Mouse (Mus musculus) adipocyte (in vitro differentiated cells): ENCODE data around the gene Spata16.

Source experiments
- DNase-seq: peaks from one replicate; pipeline ENCODE4 v3.0.0-alpha.2; 2016; ENCODE audit warnings: low spot score

Gene Spata16

DNA sequence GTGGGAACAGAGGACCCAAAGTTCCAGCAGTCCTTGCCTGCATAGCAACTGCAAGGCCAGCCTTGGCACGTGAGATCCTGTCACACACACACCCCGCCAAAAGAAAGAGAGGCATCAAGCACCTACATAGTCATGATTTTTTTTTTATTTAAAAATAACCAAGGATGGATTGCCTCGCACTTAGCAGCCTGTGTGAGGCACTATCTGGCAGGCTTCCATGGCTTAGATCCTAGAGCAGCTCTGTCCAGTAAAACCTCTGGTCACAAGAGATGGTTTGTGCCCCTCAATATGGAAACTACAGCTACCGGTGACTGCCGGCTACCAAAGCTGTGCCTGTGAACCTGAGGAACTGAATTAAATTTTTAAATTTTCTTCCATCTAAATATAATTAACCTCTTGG is 195.5 kb downstream of the Spata16 start:
- no peak for DNase-seq

DNA sequence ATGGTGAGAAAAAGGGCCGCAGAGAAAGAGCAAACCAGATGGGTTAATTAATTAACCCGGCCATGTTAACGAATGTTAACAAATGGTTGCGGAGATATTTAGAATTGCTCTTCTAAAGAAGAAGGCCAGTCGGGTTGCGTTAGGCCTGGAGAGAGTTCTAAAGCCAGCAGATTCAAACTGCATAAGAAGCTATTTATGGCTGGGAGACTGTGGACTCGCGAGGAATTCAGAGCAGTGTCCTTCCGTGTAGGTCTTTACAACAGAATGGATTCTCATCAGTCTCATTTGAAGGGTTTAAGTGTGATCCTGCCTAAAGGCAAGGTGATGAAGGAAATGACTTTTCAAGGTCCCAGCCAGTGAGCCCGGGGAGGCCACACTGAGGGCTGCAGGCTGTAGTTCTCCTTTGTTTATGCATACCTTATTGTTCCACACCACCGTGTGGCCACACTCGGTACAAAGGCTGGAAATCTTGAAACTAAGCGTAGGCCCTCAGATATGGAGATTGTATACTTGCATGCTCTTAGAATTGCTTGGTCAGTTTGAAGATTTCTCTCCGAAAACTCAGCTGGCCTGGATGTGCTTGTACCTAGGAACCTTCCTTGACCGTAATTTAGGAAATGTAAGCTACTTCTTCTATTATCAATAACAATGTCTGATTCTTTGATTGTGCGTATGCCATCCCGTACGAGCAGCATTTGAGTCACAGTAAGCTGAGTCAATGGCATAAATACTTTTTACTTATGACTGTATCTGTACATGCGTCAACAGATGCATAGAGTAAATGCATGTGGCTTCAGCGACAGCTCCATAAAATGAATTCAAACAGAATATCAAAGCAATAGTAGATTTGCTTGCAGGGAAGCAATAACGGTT is 197.0 kb downstream of the Spata16 start:
- DNase-seq: no peak

DNA sequence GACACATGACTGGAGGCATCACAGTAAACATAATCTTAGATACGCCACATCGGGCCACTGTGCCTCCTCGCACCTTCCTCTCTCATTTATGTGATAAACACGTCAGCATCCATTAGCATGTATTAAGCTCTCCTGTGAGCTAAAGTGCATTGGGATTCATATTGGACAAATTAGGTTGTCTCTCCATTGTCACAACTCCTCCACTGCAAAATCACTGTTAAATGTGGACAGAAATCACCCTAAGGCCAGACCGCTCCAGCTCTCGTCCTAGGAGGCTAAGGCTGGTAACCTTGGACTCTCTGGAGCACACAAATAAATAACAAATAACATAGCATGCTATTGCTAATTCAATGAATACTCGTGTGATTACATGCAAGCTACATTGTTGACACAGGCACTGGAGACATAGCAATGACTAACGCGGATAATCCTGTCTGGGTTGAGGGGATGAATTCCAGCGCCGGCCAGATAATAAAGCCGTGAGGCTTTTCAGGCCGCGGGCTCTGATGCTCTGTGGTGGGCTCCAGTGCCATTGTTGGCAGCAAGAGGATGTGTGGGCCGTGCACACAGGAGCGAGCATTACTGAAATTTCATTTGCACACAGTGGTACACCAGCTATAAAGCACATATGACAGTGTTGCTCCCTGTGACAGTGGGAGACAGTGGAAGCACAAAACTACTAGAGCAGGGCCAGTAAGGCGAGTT is 197.8 kb downstream of the Spata16 start:
- DNase-seq: no peak

DNA sequence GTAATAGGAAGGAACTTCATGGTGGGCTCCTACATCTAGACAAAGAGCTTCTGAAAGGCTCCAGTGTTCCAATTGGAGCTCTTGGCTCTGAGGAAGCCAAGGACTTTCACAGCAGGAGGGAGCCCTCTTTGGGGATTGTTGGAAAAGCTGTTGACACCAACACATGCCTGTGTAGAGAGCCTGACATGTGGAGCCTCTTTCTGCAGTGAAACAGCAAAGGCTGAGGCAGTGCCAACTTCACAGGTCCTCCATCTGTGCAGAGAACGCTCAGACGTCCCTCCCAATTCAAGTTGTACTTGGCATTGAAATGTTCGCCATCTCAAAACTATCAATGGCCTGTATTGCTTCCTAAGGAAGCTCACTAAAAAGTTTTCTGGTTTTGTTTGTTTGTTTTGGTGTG is 207.6 kb downstream of the Spata16 start:
- DNase-seq: no peak

DNA sequence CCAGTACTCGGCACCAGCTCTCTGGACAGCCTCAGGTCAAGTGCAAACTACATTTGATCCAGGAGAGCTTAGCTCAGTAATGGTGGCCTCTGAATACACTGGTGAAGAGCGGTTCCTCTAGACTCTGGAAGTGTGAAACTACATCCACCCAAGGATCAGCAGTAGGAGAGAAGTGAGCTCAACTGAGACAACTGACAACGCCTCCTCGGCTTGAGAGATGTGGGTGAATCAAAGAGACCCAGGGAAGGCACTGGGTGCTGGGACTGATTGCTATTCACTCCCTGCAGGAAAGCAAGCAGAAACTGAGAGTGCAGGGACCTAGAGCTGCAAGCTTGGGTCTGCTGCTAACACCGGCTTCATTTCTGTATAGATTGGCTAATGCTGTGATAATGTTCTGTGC is 210.5 kb downstream of the Spata16 start:
- DNase-seq: no peak

DNA sequence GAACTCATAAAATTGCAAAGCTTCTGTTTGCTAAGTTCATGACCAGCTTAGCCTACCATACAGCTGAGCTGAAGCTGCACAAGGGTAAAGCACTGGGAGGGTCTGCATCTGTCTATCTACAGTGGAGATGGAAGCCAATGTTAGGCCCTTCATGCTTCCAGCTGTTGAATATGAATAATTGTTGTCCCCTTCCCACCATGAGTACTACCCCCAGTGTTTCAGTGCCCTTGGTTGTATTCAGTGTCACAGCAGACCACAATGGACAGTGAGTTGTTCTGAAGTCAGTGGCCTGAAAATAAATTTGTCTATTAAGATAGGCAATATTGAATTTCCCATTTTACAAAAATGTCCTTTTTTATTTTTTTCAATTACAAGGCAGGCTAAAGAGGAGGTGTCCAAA is 212.8 kb downstream of the Spata16 start:
- no peak for DNase-seq

DNA sequence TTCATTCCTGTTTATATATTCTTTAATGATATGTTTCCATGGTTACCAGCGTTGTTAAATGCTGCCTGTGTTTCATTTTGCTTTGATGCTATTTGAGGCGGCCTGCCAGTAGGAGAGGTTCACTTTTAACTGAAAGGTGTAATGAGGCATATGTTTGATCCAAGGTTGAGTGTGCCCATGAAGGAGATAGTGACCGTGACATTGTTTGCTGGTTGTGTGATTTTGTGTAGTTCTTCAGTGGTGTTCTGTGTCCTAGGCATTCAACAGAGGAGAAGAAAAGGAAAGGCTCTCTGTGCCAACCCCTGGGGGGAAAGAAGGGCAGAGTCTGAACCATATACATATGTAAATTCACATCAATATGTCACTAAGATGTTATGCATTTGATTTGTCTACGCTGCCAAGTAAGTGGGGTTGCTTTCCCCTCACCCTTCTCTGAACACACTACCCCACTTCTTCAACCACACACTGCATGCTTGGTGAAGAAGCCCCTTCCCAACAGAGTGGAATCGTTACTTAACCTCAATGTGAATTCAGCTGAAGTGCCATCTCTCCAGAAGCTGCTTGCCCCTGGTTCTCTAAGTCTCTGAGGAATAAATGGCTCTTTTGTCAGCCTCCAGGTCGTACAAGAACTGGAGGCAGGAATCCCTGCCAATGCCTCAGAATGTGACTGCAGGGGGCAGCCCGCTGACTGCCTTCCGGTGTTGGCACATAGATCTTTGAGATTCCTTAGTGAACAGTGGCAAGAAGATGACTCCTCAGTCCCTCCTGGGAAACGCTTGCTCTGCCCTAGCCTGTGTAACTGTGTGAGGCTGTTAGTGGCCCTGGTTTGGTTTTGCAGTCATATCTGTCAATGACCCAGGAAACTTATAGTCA is 213.5 kb downstream of the Spata16 start:
- no peak for DNase-seq

DNA sequence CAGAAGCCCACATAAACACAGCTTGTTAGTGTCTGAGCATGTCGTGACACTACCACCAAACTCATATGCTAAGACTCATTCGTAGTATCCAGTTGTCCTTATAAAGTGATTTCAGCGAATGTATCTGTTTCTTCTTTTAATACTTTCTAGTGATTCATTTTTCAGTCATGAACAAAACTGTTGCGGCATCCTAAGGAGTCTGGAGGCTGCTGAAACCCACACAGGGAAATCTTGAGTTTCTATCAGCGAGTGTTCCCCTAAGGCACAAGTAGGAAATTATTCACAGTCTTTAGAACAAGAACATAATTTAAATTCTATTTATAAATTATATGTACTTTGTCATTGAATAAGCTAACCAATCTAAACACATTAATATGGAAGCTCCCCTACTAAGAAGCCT is 216.1 kb downstream of the Spata16 start:
- DNase-seq: no peak

DNA sequence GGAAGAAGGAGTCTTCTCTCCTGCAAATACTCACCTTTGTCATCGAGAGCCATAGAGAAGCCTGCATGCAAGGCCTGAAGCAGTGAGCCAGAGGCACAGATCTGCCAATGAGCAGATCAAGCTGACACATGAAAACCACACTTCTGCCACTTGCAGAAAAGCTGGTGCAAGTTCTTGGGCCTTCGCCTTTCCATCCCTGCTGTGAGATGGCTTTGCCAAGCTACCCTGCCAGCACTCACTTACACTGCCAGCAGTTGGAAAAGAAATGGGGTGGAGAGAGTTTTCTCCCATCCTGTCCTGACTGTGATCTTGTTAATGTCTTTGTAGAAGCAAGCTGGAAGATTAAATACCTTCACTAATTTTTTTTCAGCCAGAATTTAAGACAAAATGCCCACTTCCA is 237.3 kb downstream of the Spata16 start:
- DNase-seq: no peak

DNA sequence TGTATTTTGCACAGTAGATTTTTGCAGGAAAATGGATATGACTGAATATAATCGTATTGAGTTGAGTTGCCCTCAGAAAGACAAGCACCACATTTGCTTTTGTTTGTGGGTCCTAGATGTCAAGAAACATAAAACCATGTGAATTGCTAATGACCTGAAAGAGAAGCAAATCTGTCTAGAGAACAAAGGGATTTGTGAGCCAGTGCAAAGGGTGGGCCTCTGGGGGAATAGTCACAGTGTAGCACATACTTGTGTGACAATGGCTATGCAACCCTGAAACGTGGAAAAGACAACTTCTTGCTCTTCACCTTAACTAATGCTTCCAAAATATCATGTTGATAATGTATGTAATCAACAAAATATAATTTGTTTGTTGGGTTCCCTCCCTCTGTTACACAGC is 239.9 kb downstream of the Spata16 start:
- no peak for DNase-seq

DNA sequence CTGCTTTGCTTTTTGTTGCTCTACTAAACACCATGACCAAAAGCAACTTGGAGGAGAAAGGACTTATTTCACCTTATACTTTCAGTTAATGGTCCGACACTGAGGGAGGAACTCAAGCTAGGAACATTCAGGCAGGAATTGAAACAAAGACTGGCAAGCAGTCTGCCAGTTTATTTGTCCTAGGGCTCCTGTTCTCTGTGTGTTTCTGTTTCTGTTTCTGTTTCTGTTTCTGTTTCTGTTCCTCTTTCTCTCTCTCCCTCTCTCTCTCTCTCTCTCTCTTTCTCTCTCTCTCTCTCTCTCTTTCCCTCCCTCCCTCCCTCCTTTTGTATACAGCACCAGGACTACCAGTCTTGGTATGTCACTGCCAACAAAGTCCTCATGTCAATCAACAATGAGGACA is 279.2 kb downstream of the Spata16 start:
- DNase-seq: no peak

DNA sequence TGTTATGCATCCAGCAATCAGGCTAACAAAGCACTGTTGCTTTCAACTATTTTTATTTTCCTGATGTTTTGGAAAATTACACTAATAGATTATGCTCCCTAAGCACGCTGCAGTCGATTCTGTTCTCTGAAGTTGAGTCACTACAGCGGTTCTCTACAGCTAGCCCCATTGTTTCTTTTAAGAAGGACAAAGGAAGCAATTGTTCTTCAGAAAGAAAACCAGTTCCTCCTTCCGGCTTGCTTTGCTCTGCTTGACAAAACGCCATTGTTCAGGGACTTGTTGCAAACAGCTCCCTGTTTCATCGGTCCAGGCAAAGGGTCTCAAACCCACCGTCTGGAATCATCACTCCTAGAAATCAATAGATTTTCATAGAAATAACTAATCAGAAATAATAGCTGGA is 283.6 kb downstream of the Spata16 start:
- no peak for DNase-seq

DNA sequence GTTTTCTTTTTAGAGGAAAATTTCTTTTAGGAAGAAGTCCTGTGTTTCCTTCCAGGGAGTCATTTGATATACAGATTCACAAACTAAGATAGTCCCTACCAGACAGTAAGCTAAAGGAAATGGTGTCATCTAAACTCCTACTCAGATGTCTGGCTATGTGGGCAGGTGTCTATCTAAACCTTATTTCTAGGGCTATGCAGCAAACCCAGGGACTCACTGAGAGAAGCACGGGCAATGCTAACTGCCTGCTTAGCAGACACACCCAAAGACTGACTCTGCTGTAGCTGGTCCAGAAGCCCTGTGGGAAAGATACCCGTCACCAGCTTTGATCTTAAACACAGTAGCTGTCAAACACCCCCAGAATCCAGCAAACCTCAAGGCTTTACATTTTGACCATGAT is 284.2 kb downstream of the Spata16 start:
- no peak for DNase-seq

DNA sequence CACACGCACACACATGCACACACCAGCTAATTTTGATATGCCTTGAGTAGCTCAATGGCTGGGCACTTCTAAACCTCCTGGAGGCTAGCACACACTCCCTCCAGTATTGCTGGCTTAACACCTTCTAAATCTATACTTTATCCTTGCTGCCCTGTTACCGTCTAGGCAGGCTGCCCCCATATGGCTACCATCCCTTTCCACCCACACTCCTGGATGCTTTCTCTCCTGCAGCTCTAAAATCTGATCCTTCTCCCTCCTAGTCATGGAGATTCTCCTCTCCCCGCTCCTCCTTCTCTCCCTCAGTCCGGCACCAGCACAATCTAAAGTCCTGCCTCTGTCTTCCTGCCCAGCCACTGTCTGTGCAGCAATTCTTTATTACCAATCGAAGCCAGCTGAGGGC is 286.0 kb downstream of the Spata16 start:
- DNase-seq: no peak

DNA sequence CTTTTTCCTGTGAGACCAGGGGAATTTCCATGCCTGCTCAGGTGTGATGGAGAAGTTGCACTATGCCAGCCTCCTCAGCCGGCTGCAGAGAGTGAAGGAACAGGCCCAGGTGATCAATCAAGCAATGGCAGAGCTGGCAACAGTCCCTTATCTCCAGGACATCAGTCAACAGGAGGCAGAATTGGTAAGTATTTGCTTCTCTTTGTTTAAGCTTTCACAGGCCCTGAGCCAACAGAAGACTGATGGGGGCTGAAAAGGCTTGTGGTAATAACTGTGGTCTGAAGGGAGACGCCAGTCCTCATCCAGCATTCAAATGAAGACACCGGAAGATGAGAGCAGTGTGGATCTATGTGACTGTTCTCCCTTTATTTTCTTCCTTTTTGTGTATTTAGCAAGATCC is 286.8 kb downstream of the Spata16 start:
- DNase-seq: no peak

DNA sequence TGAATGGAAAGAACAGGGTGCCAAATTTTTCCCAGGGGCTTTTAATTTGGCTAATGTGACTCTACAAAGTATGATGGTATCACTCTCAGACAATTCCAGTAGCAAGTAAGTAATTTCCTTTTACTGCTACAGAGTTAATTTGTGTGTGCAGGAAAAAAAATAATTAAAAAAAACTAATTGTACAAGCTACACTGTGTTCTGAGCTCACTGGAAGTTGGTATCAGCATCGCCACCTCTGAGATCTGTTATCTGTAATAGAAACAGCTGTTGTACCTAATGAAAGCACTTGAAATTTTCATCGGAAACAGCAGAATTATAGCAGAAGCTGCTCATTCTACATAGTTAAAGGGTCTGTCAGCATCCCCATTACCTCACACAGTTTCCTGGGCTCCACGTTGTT is 295.7 kb downstream of the Spata16 start:
- no peak for DNase-seq

DNA sequence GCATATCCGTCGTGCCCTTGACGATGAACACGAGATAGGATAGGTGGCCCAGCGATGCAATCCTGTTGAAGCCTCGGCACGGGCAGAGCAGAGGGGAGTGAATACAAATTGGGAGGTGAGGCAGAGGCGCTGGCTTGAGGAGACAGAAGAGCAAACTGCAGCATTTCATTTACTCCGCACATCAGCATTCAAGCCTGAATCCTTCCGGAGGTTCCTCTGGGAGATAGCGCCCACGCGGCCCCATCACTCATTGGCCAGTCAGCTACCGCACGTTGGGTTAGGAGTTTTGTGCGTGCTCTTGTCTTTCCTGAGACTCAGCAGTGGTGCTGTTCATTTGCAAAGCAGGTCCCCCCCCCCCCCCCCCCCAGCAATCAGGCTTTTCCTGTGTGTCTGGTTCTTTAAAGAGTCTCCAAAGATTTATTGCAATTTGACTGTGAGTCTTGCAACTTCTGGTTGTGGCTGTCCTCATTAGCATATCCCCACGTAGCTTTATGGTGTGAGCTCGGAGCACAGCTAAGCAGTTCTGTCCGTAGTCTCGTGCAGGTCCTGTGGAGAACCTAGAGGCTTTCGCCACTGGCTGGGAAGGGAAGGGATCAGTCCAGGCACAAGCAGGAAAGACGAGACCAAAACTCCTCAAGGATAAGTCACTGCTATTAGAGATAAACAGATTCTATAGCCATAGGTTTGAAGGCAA is 299.6 kb downstream of the Spata16 start:
- DNase-seq: no peak

DNA sequence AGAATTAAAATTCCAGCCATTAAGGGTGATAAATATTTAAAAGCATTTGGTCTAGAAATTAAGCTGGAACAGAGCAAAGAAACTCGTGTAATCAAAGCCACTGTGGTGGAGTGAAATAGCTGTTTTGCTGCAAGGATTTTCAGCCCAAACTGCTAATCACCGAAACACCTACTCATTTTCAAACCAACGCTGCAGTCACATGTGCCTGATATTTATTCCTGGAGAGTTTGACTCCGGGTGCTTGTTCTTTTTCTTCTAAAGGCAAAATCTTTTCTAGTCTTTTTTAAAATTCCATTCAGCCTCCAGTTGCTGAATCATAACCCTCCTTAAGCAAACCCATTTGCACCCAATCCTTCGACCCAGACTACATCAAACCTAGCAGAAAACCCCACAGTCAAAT is 329.4 kb downstream of the Spata16 start:
- no peak for DNase-seq

DNA sequence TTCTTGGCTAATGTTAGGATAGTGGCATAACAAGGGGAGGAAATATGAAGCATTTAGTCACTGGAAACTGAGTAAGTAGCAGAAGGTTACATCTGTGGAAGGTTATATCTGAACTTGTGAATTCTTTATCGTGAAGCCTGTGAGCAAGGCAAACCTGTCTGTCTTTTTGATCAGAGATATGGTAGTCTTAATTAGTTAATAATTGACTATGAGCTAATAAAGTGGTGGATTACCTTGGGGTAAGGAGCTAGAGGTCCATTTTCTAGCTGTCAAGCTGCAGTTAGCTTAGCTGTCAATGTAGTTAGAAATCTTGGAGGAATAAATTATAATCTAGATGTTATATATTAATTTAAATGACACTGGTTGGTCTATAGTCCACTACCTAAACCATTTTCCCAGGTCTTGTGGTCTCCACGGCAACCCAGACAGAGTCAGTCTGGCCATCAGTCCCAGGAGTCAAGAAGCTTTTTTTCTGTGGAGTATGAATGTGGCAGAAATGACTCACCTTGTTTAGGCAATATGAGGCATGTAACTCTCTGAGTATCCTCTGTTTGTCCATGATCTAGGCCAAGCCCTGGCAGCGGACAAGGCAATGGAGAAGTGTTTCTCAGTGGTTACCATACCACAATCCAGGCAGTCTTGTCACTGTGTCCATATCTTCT is 331.6 kb downstream of the Spata16 start:
- no peak for DNase-seq

DNA sequence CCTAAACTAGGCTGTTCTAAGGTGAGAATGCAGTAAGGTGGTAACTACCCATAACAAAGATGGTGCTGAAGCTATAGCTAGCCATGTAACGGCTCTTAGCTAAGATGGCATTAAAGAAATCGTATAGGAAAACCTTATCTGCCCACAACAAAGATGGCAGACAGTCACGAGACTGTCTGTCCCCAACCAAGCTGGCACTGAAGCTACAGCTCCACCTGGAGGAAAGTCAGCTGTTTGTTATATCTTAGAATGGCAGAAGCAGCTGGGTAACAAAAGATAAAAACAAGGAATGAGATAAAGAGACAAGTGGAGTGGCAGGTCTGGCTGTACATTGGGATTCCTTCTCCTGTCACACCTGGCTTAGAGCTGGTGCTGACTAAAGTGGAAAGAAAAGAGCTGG is 333.1 kb downstream of the Spata16 start:
- no peak for DNase-seq

DNA sequence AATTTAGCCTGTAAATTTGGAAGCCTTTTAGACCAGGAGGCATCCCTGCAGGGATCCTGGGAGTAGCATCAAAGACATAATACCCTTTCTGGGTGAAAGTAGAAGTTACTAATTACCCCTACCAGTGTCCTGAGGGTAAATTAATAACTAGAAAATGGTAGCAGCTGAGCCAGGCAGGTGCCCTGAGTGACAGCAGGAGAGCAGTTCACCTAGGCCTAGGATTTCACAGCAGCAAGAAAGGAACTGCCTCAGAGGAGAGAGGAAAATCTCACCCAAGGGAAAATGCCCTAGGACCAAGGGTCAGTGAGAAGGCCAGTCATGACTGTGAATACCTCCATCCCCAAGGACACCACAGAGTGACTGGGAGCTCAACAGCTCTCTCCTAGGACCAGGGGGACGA is 333.9 kb downstream of the Spata16 start:
- no peak for DNase-seq

DNA sequence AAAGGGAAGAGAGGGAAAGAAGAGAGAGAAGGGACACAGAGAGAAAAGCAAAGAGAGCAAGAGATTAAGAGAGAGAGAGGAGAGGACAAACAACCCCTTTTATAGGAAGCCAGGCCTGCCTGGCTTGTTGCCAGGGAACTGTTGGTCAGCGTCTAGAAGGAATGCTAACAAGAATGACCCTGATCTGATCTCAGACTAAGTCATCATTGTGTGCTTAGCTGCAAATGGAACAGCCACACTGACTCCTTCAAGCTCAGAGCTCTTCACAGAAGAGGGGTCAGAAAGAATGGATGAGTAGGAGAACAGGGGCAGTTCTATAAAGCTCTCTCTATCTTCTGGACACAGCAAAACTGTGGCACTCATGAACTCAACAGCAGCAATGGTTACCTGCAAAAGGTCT is 334.7 kb downstream of the Spata16 start:
- DNase-seq: no peak
